Mouse (Mus musculus) skeletal muscle tissue, postnatal 0 days (tissue): ENCODE results near the gene Tuft1. TPM values are rescaled to one million over a fixed set of nuclear protein-coding genes. Genes with fewer than 3 reads are reported as not detected.

Experiments used
- polyA plus RNA-seq: library from polyadenylated mRNA; unstranded; fragments of >200 nt; fragmentation: Nextera tagmentation; extraction: Ambion mirVana; gene quantifications from 2 replicates; pipeline ENCODE4 v1.2.1, GENCODE M21; 2015

The Tuft1 gene
- polyA plus RNA-seq, result 0.58 and 2.2 TPM in 2 replicates

DNA sequence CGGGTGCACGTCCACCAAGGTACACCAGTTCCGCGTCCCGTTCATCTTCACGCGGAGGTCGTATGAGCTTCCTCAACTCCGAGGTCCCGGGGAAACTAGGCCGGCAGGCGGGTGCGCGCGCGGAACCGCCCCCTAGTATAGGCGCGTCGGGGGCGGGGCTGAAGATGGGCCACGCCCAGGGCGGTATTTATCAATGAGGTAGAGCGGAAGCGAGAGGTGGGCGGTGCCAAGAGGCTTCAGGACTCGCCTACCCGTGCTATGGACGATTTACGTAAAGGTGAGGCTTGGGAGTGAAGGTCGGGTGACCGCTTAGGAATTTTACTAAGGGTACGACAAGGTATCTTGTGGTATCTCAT lies at the start of gene Tuft1:
Gene Tuft1, minus strand, starts transcription at position 133 of the 356 bp plus-strand sequence.

DNA sequence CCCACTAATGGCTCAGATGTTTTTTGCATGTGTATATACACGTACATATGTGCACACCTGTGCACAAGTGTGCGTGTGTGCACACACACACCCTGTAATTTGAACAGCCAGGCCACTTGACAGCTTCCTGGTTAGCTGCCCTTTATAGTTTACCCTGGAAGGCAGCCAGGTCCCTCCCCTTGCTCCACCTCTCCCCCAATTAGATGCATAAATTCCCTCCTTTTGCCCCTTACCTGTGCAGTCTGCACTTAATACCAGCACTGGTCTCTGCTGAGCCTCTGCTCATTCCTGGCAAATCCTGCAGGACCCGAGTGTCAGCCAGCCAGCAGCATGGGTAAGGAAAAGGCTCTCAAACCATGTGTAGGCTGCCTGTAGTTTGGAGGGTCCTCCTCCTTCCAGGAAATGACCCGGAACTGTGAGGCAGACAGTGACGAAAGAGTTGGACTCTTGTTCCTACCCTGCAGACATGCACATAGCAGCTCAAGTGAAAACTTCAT lies 34.7 kb upstream of the Tuft1 start, which contains the start of gene Selenbp2:
Gene Selenbp2, plus strand, starts transcription at position 228 of the 497 bp plus-strand sequence.

DNA sequence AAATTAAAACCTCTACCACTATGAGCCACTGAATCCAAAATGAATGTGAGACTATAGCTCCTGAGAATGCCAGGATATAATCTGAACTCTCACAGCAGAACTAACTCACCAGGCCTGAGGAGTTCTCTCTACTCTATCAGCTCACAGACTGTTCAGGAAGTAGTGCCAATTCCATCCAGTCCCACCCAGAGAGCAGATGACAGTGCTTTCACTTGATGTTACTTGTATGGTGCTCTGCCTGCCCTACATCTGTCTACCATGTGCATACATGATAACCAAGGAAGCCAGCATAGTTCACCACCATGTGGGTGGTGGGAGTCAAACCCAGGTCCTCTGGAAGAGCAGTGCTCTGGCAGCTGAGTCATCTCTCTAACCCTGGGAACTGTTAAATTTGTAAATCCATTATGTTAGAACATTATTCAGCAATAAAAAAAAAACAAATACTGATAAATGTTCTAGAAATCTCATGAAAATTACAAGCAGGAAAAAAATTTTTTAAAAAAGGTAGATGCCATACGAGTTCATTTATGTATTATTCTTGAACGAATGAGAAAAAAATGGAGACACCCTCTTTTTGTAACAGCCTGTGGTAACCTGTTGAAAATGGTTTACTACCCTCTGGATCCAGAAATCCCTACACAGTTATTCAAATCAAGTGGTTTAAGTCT lies 16.0 kb downstream of the Tuft1 start, which contains the start of gene Gm10972:
Gene Gm10972, plus strand, starts transcription at position 618 of the 668 bp plus-strand sequence.

DNA sequence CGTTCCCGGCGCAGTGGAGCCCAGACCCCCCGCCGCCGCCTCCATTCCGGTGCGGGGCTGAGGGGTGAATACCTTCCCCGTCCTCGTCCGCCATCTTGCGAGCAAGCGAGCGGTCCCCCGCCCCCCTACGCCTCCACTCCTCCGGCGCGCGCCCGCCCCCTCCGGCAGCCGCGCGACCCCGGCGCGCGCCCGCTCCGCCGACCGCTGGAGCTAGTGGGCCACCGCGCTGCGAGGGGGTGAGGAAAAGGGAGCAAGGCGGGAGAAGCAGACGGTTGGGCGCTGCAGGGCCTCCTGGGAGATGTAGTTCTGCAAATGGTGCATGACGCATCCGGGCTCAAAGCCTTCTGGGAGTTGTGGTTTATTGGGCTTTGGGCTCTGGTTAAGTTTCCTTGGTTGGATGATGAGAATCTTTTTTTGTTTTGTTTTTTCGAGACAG lies 76.2 kb downstream of the Tuft1 start, which contains the start of gene Snx27:
Gene Snx27, minus strand, starts transcription at position 261 of the 436 bp plus-strand sequence.

Other genes with a start within 250 kb of the Tuft1 start
- gene Tdrkh, start 245.6 kb downstream of the Tuft1 start, polyA plus RNA-seq, result 13.7 and 15.0 TPM in 2 replicates
- 69.6 and 79.0 TPM in 2 replicates for gene Mrpl9, start 215.6 kb downstream of the Tuft1 start, polyA plus RNA-seq
- 0.35 and 0.37 TPM in 2 replicates for gene Oaz3, start 215.0 kb downstream of the Tuft1 start, polyA plus RNA-seq
- gene Celf3, start 180.6 kb downstream of the Tuft1 start, polyA plus RNA-seq, result 0.52 and 0.81 TPM in 2 replicates
- 10.3 and 11.1 TPM in 2 replicates for gene Riiad1, start 178.5 kb downstream of the Tuft1 start, polyA plus RNA-seq
- 16.3 and 17.7 TPM in 2 replicates for gene Snx27, start 76.2 kb downstream of the Tuft1 start, polyA plus RNA-seq
- gene Gm10972, start 15.8 kb downstream of the Tuft1 start, polyA plus RNA-seq, result not detected in 2 replicates
- gene Selenbp2, start 34.7 kb upstream of the Tuft1 start, polyA plus RNA-seq, result 0.58 and 1.3 TPM in 2 replicates
- gene Cgn, start 127.6 kb upstream of the Tuft1 start, polyA plus RNA-seq, result 0.19 and 0.46 TPM in 2 replicates
- gene Pogz, start 178.7 kb upstream of the Tuft1 start, polyA plus RNA-seq, result 6.3 and 6.9 TPM in 2 replicates
- gene Psmb4, start 228.1 kb upstream of the Tuft1 start, polyA plus RNA-seq, result 242 and 248 TPM in 2 replicates